Mouse (Mus musculus): ENCODE data around the gene Gm21366. TPM values are rescaled to one million over a fixed set of nuclear protein-coding genes. Genes with fewer than 3 reads are reported as not detected.
"Not testable (repeated sequence)": the region's sequence is repeated elsewhere in the genome, so short reads cannot be mapped to it uniquely, and the experiment has no call there.

The Gm21366 gene
- polyA plus RNA-seq (2014; fragmentation: Nextera tagmentation; extraction: Ambion mirVana) = not detected in 2 replicates

DNA sequence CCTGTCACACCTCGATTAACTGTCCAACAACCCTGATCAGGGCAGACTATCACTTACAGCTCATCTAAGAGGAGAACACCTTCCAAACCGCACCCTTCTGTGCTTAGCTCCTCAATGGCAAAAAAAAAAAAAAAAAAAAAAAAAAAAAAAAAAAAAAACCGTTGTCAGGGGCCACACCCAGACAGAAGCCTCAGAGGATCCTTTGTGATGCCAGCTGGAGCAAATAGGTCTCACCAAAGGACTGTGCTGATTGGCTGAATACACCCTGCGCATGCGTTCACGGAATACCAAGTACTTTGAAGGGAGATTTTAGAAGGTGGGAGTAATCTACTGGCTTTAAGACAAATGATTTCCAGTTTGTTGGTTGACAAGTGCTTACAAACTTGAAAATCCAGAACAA lies at the start of gene Gm21366:
Gene Gm21366 (minus strand): TSS at position 101 of the 400 bp plus-strand sequence.
- not testable (repeated sequence) for H3K4me3 ChIP-seq (ENCODE audit: low read depth, low read length); H3K9ac ChIP-seq (ENCODE audit: low read depth, low read length); H3K4me1 ChIP-seq (ENCODE audit: control insufficient read depth, insufficient read depth, low read length); H3K27ac ChIP-seq (ENCODE audit: low read depth, low read length); H3K27me3 ChIP-seq (ENCODE audit: control insufficient read depth, insufficient read depth, low read length); H3K9me3 ChIP-seq (replicated peaks; ENCODE audit: control insufficient read depth, low read length); H3K4me2 ChIP-seq; ATAC-seq (replicated peaks; ENCODE audit: insufficient number of reproducible peaks, low FRiP score, low TSS enrichment); H3K36me3 ChIP-seq (ENCODE audit: control insufficient read depth, insufficient read depth, low read length)
- no CpG with 5 or more reads among the region's 6 CpGs for WGBS (ENCODE audit: insufficient replicate concordance)
